Comparison of ENCODE assay signal across 19 mouse cellular contexts in genomic region chr6:144932402-144932801, GRCm38 (mm10).
DNase-seq lines count a peak whose midpoint lies in the region; ATAC-seq and TF ChIP-seq lines count a peak whose summit lies in the region.
"Had no signal": no experiment of that assay in that cellular context is flagged by ENCODE, and none has a peak within 500 bp of the region (broad histone marks: within the 10 kb centered on the region; RNA-seq: fewer than 3 reads in every experiment).

No protein-coding gene starts in this region.

- H3K79me2 ChIP-seq in CH12.LX (replicated peaks; ENCODE audit: control insufficient read depth, extremely low read depth, insufficient read depth, poor library complexity, severe bottlenecking), result no peaks in the 10 kb centered on the region

- in situ Hi-C loops in CH12.LX (cut with MboI; ENCODE audit: low pct_ligation_motif_present, low pct_unique_long_range_greater_than_20kb, low sequenced_read_pairs), result no loop called here

- dilution Hi-C loops in CH12.LX (cut with MboI; ENCODE audit: extremely low pct_ligation_motif_present, extremely low pct_unique_long_range_greater_than_20kb, low sequenced_read_pairs), result no loop called here

- whole genome bisulfite sequencing in liver, embryonic 14.5 days (ENCODE audit: insufficient replicate concordance), result 54% methylated on average over 7 of the region's 7 CpGs
- WGBS in liver, embryonic 12.5 days (ENCODE audit: insufficient replicate concordance), result 63% methylated on average over 7 of the region's 7 CpGs

- intact Hi-C loops in gastrocnemius, adult 2 months (cut with DNase I), result no loop called here

- no peak overlapping the region for H3K27ac ChIP-seq in gastrocnemius, adult 2 months
- no peak overlapping the region for H3K27ac ChIP-seq in liver, embryonic 14.5 days
- H3K27ac ChIP-seq in liver, embryonic 12.5 days, result no peak overlapping the region
- no peak overlapping the region for H3K27ac ChIP-seq in CH12.LX (ENCODE audit: insufficient read depth, low read depth)
- H3K27ac ChIP-seq: embryonic facial prominence, embryonic 13.5 days; hindbrain, embryonic 15.5 days; liver, embryonic 13.5 days; neural tube, embryonic 12.5 days had no signal

- no peak for DNase-seq in gastrocnemius, adult 2 months
- no peak for DNase-seq in gastrocnemius, adult 18-20 months (ENCODE audit: low spot score)
- DNase-seq in liver, embryonic 14.5 days (ENCODE audit: low read depth in 3 of 3, low spot score in 3 of 3), result no peak
- DNase-seq in CH12.LX (ENCODE audit: extremely low read depth) (no peak), R1 (ENCODE audit: low read depth, low spot score) (peak; percentile 85)
- no peak for DNase-seq in right cerebral cortex, postnatal 36 days (ENCODE audit: low spot score in 2 of 2)
- no peak for DNase-seq in ovary, postnatal 14 days (ENCODE audit: low spot score)
- DNase-seq: adrenal gland, postnatal 25 days; cerebellum, adult 9-10 months; gastrocnemius, postnatal 25 days; kidney, adult 8-10 months; kidney, postnatal 4 days; liver, embryonic 13.5 days; right cerebral cortex, postnatal 14 days had no signal

- H3K4me1 ChIP-seq in liver, embryonic 14.5 days (replicated peaks; ENCODE audit: control insufficient read depth in 2 of 2, insufficient read depth in 2 of 2, low read length in 1 of 2), result peaks cover 0 to 2% of the 10 kb centered on the region in 2 experiments; a peak in 1 of 4 replicates
- no peaks in the 10 kb centered on the region; the same call in 1 of the 2 replicates for H3K4me1 ChIP-seq in liver, embryonic 12.5 days
- peaks cover 17 to 31% of the 10 kb centered on the region in 2 experiments for H3K4me1 ChIP-seq in CH12.LX (ENCODE audit: control insufficient read depth in 1 of 2, insufficient read depth in 2 of 2)
- H3K4me1 ChIP-seq: hindbrain, embryonic 15.5 days; neural tube, embryonic 12.5 days had no signal

- no peak overlapping the region for H3K9ac ChIP-seq in liver, embryonic 14.5 days (replicated peaks)
- H3K9ac ChIP-seq in liver, embryonic 12.5 days, result no peak overlapping the region
- H3K9ac ChIP-seq in CH12.LX (ENCODE audit: insufficient read depth, low read depth), result no peak overlapping the region
- H3K9ac ChIP-seq: embryonic facial prominence, embryonic 13.5 days; hindbrain, embryonic 15.5 days; liver, embryonic 13.5 days; neural tube, embryonic 12.5 days had no signal

- H3K4me2 ChIP-seq in liver, embryonic 14.5 days (ENCODE audit: low read depth), result no peak overlapping the region
- H3K4me2 ChIP-seq in liver, embryonic 12.5 days, result no peak overlapping the region
- no peak overlapping the region for H3K4me2 ChIP-seq in CH12.LX (ENCODE audit: insufficient read depth, low read depth, poor library complexity, severe bottlenecking)
- H3K4me2 ChIP-seq: embryonic facial prominence, embryonic 13.5 days; heart, embryonic 11.5 days; hindbrain, embryonic 15.5 days; liver, embryonic 13.5 days; neural tube, embryonic 12.5 days had no signal

- H3K27me3 ChIP-seq in liver, embryonic 14.5 days (ENCODE audit: control insufficient read depth, insufficient read depth, low read length), result no peaks in the 10 kb centered on the region
- H3K27me3 ChIP-seq in liver, embryonic 12.5 days (replicated peaks), result no peaks in the 10 kb centered on the region
- no peaks in the 10 kb centered on the region for H3K27me3 ChIP-seq in CH12.LX (replicated peaks)
- H3K27me3 ChIP-seq: embryonic facial prominence, embryonic 13.5 days; hindbrain, embryonic 15.5 days; liver, embryonic 13.5 days; neural tube, embryonic 12.5 days had no signal

- H3K4me3 ChIP-seq in gastrocnemius, adult 2 months, result no peak overlapping the region
- H3K4me3 ChIP-seq in liver, embryonic 14.5 days (ENCODE audit: insufficient read depth in 1 of 2, low read depth in 2 of 2, low read length in 2 of 2), result no peak overlapping the region
- H3K4me3 ChIP-seq in liver, embryonic 12.5 days, result no peak overlapping the region
- no peak overlapping the region for H3K4me3 ChIP-seq in CH12.LX (replicated peaks in 1 of 3; ENCODE audit: low read depth in 2 of 3, low read length in 2 of 3, poor library complexity in 1 of 3)
- H3K4me3 ChIP-seq: embryonic facial prominence, embryonic 13.5 days; hindbrain, embryonic 15.5 days; liver, embryonic 13.5 days; neural tube, embryonic 12.5 days had no signal

- peak; percentile 20; the same call in 1 of the 2 replicates for TF ChIP-seq CTCF in gastrocnemius, adult 2 months (IDR thresholded peaks at IDR 0.05)
- TF ChIP-seq CTCF in liver, embryonic 14.5 days (IDR thresholded peaks at IDR 0.05; ENCODE audit: low read depth), result peak; percentile 55
- TF ChIP-seq CTCF in CH12.LX (conservative IDR thresholded peaks at IDR 0.05 in 1 of 2, IDR thresholded peaks at IDR 0.05 in 1 of 2; ENCODE audit: low read depth in 2 of 2, low read length in 2 of 2), result peak; percentile 18 to 28; a peak in 3 of 4 replicates

- no peak for TF ChIP-seq POLR2A in CH12.LX (IDR thresholded peaks at IDR 0.05; ENCODE audit: low read depth, low read length)

- no peak for TF ChIP-seq EP300 in liver, embryonic 14.5 days (IDR thresholded peaks at IDR 0.05; ENCODE audit: low read depth)
- no peak for TF ChIP-seq EP300 in CH12.LX (IDR thresholded peaks at IDR 0.05; ENCODE audit: low read length)

- no peak for TF ChIP-seq RAD21 in CH12.LX (IDR thresholded peaks at IDR 0.05; ENCODE audit: low read depth, low read length)

- no peaks in the 10 kb centered on the region for H3K36me3 ChIP-seq in liver, embryonic 14.5 days (replicated peaks; ENCODE audit: control insufficient read depth, insufficient read depth, low read depth)
- no peaks in the 10 kb centered on the region for H3K36me3 ChIP-seq in liver, embryonic 12.5 days
- no peaks in the 10 kb centered on the region for H3K36me3 ChIP-seq in CH12.LX (replicated peaks in 1 of 2; ENCODE audit: control insufficient read depth in 1 of 2, insufficient read depth in 1 of 2, low read length in 1 of 2)
- H3K36me3 ChIP-seq: embryonic facial prominence, embryonic 13.5 days; hindbrain, embryonic 15.5 days; liver, embryonic 13.5 days; neural tube, embryonic 12.5 days had no signal

- ATAC-seq in liver, embryonic 14.5 days (ENCODE audit: insufficient read depth), result no peak
- ATAC-seq in liver, embryonic 12.5 days, result no peak

- H3K9me3 ChIP-seq in liver, embryonic 14.5 days (ENCODE audit: control insufficient read depth, low read length), result no peaks in the 10 kb centered on the region
- no peaks in the 10 kb centered on the region; the same call in 1 of the 2 replicates for H3K9me3 ChIP-seq in liver, embryonic 12.5 days (replicated peaks)
- H3K9me3 ChIP-seq in CH12.LX (replicated peaks; ENCODE audit: low read length), result peaks cover 4% of the 10 kb centered on the region
- H3K9me3 ChIP-seq: hindbrain, embryonic 15.5 days had no signal

TF ChIP-seq in CH12.LX, 34 proteins besides CTCF, POLR2A, EP300 and RAD21:
- TF ChIP-seq MEF2A (IDR thresholded peaks at IDR 0.05; ENCODE audit: borderline replicate concordance, low read depth, low read length) (no peak), TCF12 (IDR thresholded peaks at IDR 0.05; ENCODE audit: low read depth, low read length) (no peak), IRF4 (IDR thresholded peaks at IDR 0.05; ENCODE audit: low read depth, low read length) (no peak), MAFK (IDR thresholded peaks at IDR 0.05; ENCODE audit: insufficient replicate concordance, low read length) (no peak), HCFC1 (IDR thresholded peaks at IDR 0.05; ENCODE audit: low read depth, low read length) (no peak), NELFE (IDR thresholded peaks at IDR 0.05; ENCODE audit: low read depth, low read length) (no peak), TBP (conservative IDR thresholded peaks at IDR 0.05; ENCODE audit: low read depth, low read length) (no peak), POLR2AphosphoS2 (IDR thresholded peaks at IDR 0.05; ENCODE audit: low read depth, low read length) (no peak), CHD1 (IDR thresholded peaks at IDR 0.05; ENCODE audit: low read depth, low read length) (no peak), NRF1 (IDR thresholded peaks at IDR 0.05; ENCODE audit: low read depth, low read length) (no peak), BHLHE40 (IDR thresholded peaks at IDR 0.05; ENCODE audit: low read depth, low read length) (no peak), ELF1 (IDR thresholded peaks at IDR 0.05; ENCODE audit: low read depth, low read length) (no peak), ZNF384 (IDR thresholded peaks at IDR 0.05; ENCODE audit: low read depth, low read length) (no peak), ZC3H11A (IDR thresholded peaks at IDR 0.05; ENCODE audit: low read depth, low read length) (no peak), ZMIZ1 (IDR thresholded peaks at IDR 0.05; ENCODE audit: low read depth, low read length) (no peak), USF2 (conservative IDR thresholded peaks at IDR 0.05; ENCODE audit: low read depth, low read length) (no peak), KAT2A (IDR thresholded peaks at IDR 0.05; ENCODE audit: insufficient replicate concordance, low read length) (no peak), MYC (IDR thresholded peaks at IDR 0.05; ENCODE audit: low read depth, low read length) (no peak)
